Mouse (Mus musculus): ENCODE data around the gene Prdm12.

The Prdm12 gene

DNA sequence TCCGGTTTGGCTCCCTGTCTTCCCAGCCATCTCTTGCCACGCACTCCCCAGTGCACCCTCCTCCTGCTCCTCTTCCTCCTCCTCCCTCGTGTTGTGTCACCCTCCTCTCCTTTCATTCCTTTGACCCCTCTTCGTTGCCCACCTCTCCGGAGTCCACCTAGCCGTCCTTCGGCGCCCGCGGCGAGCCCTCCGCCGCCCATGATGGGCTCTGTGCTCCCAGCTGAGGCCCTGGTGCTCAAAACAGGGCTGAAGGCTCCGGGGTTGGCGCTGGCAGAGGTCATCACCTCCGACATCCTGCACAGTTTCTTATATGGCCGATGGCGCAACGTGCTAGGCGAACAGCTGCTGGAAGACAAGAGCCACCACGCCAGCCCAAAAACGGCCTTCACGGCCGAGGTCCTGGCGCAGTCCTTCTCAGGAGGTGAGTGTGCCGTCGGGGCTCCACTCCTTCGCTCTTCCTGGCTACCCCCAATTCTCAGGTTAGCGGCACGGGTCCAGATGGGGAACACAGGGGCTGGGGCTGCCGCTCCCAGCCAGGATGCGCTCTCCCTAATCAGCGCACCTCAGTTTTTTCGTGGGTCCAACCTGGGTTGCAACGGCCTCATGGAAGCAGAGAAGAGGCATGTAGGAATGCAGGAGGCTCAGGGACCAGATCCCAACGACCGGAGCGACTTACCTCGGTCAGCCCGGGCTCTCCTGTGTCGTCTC is at the start of gene Prdm12:
Gene Prdm12 (plus strand): TSS at position 137 of the 708 bp plus-strand sequence.
- no peak for DNase-seq (ENCODE audit: low read depth, low spot score)

DNA sequence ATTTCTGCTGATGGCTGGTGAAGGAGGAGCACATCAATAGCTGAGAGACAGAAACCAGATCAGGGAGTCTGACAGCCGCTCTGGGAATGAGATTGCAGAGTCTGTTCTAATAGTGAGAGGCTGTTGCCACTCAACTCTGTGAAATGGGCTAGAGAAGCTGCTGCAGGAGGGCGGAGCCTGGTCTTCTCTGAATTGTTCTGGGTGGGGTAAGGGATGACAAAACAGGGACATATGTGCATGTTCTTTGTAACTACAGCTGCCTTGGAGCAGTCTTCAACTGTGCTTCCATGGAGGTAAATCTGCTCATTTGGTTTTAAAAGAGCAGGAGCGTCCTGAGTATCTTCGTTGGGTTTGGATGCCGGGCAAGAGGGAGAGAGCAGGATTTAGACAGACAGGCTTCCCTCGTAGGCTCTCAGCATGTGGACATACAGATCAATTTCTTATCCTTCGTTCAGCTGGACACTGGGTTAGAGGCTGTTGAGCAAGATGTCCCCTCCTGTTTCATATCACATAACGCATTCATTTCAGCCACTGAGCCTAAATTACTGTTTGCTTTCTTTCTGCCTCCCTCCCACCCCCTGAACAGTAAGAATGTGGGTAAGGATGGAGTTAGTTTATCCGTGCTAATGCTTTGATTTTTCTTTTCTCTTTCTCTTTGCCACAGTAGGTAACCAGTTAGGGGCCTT is 47.9 kb upstream of the Prdm12 start:
- no peak for DNase-seq (ENCODE audit: low read depth, low spot score)

DNA sequence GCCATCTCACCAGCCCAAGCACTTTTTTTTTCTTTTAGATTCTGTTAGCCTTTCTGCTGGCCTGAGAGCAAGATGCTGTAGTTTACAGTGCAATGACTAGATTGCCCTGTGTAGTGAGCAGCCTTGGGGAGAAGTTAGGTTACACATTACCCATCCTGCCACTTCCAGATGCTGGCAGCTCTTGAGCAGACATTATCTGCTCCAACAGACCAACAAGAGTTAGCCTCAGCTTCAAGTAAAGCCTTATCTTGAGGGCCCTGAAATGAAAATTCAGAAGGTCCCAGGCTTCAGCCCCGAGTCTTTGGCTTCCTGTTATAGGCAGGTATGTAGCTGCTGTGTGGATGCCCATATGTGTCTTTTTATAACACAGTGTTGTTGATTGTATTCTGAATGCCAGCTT is 32.3 kb upstream of the Prdm12 start:
- no peak for DNase-seq (ENCODE audit: low read depth, low spot score)

DNA sequence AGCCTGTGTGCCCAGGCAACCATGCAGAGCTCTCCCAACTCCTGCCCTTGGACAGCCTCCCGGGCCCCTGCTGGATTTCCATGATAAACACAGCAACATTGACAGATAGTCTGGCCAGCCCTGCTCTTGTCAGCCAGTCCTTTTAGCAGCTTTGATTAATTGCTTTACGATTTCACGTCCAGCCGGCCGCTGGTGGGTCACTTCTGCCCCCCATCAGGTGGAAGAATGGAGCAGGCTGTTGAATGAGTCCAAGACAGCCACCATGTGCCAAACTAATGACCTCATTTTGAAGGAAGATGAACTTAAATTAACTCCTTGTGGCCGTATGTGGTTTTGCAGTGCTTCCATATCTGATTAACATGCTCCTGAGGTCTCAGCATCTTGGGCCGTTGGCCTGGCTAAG is 30.0 kb upstream of the Prdm12 start:
- peak; percentile 13 for DNase-seq (ENCODE audit: low read depth, low spot score)

DNA sequence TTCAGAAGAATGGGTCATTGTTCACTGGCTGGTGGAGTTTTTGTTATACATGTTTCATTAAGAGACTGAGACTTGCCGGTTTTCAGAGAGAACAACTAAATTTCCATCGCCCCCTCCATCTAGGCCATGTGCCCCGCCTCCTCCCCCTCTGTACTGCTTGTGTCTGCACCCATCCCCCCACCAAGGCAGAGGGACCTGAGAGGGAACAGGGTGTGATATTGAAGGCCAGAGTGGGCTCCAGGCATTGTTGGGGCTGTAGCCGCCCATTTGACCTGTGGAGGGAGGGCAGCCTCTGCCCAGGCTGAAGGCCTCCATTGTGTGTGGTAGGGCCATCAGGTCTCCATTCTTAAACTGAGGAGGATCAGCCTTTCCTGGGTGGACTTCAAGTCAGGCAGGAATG is 28.9 kb upstream of the Prdm12 start:
- no peak for DNase-seq (ENCODE audit: low read depth, low spot score)

DNA sequence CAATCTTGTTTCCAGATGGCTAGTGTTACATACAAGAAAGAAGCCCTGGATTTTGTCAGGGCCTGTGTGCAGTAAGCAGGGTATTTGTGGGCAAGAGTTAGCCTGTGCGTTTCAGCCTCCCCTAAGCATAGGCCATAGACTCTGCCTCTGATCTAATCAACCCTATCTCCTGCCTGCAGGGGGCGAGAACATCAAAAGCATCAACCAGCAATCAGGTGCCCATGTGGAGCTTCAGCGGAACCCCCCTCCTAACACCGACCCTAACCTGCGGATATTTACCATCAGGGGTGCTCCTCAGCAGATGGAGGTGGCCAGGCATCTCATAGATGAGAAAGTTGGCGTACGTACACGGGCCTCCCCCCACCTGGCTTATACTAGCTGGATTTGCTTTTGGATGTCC is 28.4 kb upstream of the Prdm12 start:
- peak; percentile 51 for DNase-seq (ENCODE audit: low read depth, low spot score)

DNA sequence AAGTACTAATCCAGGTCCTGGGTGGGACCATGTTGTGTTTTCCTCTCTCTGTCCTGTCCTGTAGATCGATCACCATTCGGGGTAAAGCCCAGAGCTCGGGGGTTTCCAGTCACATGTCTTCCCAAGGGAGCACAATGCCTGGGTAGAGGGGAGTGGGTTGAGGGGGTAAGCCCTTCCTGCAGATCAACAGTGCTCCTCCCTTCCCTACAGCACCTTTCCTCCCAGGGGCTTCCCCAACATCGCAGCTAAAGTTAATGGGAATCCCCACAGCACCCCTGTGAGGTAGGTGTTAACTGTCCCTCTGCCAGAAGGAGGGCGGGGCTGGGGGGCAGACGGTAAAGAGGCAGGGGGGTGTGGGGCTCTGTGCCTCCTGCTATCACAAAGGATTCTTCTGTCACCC is 27.2 kb upstream of the Prdm12 start:
- peak; percentile 64 for DNase-seq (ENCODE audit: low read depth, low spot score)

DNA sequence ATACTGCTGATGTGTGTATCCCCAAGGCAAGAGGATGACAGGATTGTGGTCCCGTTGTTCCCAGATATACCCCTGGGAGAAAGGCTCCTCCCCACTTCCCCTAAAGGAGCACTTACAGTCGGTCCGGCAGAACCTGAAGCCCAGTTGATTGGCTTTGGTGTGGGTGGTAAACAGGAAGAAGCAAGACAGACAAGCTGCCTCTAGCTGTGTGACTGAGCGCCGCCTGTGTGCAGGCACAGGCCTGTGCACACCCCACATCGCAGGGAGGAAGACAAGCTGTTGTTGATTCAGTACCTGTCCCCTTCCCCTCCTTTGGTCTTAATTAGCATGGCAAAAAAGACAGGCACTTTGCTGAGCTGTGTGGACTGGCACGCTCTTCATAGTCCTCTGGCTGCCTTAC is 26.1 kb upstream of the Prdm12 start:
- peak; percentile 56 for DNase-seq (ENCODE audit: low read depth, low spot score)

DNA sequence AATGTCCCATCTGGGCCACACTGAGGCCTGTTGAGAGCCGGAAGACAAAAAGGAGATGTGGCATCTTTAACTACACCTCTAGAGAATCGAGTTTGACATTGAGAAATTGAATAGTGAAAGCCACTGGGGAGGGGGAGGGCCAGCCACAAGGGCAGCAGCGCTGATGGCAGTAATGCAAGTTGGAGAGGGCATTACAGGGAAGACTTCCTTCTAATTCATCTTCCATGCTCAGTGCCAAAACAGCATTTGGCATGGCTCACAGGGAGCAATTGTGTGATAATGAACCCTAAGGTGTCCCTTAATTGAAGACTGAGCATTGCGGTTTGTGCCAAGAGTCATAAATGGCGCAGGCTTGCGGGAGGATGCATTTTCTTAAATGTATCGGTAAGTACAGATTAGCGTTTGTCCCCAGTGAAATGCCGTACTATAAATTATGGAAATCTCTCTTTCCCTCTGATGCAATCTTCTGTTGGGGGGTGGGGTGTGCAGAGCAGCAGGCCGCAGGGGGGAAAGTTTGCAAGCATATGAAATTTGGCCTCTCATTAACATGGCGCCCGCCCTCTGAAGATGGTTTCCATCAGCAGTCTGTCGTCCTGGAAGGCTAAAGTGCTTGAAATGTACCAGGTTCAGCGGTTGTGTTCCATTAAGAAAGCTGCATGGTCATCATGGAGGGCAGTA is 21.2 kb upstream of the Prdm12 start:
- no peak for DNase-seq (ENCODE audit: low read depth, low spot score)

DNA sequence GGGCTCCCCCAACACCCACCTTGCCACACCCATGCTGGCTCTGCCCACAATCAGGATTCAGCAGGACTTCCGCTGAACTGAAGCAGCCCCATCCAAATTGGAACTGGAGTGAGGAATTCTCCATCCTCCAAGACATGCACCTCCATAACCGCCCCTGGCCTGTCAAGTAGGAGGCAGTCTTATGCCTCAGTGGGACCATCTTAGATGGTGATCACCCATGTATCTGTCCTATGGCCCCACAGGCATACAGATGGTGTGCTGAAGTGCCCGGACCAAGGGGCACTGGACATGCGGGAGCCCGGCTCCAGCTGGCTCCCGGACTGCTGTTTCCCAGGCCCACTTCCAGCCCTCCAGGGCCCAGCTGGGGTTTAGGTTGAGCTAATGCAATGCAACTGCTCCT is 20.6 kb upstream of the Prdm12 start:
- DNase-seq (ENCODE audit: low read depth, low spot score): no peak

DNA sequence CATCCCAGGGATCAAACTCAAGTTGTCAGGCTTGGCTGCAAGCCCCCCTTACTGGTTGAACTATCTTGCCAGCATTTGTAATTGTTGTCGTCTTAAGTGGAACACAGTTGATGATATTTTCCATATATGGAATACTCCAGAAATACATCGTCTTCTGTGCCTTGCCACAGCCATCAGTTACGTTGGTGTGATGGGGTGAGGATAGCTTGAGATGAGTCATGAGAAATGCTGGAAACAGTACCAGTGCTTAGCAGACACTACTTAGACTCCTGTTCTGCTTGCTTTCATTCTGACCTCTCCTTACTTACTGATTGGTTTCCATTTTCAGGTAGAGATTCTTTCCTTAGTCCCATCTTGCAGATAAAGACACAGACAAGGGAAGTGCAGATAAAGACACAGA is 6.3 kb upstream of the Prdm12 start:
- no peak for DNase-seq (ENCODE audit: low read depth, low spot score)

DNA sequence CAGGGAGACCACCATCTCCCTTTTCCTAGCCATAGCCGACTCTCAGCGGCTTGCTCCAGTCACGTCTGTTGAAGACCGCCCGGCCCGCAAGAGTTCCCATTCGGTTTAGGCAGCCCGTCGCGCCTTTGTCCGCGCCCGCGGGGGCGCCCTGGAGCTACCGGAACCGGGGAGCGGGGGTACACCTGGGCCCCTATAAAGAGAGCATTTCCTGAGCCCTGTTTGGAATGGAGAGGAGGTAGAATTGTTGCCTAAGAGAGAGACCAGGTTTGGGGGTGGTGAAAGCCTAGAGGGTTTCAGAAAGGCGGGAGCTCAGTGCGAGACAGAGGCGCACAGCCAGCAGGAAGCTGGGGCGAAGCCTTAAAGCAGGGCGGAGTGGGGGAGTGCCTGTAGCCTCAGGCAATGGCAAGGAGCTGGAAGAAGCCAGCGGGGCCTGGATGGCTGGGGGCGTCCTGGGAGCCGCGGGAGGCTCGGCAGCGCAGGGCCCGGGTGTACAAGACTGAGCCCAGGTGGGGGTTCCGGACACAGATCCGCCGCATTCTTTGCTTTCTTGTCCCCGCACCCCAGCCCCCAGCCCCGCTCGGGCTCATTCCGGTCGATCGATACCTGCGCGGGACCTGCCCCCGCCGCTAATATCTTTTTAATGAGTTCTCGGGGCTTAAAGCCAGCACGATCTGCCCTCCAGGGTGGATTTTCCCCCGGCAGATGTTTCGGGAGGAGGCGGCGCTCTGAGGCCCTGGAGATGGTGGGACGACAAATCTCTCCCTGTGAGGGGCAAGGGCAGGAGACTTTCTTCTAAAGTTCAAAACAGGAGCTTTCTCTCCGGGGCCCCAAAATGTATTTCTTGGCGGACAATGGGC is 4.3 kb upstream of the Prdm12 start:
- DNase-seq (ENCODE audit: low read depth, low spot score): no peak

DNA sequence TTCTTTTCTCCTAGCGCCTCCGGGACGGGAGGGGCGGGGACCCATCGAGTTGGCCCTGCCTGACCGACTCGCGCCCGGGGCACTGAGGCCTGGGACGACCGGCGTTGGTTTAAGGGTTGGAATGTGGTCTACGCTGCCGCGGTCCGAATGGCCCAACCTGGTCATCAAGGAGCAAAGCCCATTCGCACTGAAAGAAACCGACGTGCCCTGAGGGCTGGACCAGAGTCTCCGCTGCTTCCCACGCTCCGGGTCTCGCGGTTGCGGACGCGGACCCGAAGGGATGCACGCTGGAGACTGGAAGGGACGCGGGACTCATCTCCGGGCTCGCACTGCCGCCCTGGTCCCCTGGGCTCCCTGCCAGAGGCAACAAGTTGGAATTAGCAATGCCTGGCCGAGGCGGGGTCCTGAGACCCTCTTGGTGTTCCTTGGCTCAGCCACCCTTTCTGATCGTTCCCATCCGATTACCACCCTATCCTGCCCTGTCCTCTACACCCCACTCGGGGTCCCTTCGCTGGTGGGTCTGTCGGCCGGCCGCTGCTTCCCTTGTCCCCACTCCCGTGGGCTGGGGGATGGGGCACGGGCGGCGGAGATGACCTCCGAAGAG is 3.6 kb upstream of the Prdm12 start:
- no peak for DNase-seq (ENCODE audit: low read depth, low spot score)

DNA sequence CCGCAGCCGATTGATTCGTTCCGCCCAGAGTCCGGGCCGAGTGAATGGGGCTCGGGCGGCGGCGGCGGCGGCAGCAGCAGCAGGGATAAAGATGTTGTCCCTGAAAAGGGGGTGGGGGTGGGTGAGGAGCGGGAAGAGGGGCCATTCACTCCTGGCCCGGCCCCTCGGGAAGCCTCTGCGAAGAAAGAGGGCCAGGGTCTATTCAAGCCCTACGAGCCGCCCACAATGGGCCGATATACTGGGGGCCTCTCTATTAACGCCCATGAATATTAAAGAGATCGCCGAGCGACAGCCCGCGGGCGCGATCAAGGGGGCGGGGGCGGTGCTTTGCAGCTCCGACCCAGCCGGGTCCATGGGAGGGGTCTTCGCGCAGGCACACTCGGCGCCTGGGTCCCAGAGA is 3.1 kb upstream of the Prdm12 start:
- no peak for DNase-seq (ENCODE audit: low read depth, low spot score)

DNA sequence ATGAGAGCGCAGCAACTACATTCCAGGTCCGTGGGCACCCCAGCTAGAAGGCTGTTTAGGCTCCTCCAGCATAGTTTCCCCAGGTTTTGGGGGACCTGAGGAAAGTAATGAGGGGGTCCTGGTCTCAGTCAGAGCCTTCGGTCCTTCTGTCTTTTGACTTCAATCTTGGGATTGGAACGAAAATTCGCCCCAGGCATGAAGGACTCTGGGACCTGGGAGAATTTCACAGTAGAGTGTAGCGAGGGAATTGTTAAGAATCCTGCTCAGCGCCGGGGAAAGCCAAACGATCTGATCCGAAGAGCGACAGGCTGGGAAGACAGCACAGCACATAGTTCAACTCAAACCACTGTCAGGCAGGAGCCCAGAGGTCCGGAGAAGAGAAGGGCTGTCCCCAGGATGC is 2.5 kb upstream of the Prdm12 start:
- no peak for DNase-seq (ENCODE audit: low read depth, low spot score)

DNA sequence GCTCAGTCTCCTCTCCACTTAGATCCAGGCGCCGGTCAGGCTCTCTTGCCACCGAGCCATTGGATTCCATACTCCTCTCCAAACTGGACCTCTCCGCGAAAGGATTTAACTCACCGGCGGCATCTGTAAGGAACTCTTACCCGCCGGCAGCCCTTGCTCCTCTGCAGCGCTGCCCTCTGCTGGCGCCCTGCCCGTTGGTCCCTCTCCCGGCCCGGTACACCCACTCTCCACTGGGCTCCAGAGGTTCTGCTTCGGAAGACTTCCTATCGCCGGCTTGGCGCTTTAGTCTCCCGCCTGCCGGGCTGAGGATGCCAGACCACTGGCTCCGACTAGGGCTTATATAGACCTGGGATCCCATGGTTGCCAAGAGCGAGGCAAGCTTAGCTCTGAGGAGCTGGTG is 2.0 kb upstream of the Prdm12 start:
- peak; percentile 63 for DNase-seq (ENCODE audit: low read depth, low spot score)

DNA sequence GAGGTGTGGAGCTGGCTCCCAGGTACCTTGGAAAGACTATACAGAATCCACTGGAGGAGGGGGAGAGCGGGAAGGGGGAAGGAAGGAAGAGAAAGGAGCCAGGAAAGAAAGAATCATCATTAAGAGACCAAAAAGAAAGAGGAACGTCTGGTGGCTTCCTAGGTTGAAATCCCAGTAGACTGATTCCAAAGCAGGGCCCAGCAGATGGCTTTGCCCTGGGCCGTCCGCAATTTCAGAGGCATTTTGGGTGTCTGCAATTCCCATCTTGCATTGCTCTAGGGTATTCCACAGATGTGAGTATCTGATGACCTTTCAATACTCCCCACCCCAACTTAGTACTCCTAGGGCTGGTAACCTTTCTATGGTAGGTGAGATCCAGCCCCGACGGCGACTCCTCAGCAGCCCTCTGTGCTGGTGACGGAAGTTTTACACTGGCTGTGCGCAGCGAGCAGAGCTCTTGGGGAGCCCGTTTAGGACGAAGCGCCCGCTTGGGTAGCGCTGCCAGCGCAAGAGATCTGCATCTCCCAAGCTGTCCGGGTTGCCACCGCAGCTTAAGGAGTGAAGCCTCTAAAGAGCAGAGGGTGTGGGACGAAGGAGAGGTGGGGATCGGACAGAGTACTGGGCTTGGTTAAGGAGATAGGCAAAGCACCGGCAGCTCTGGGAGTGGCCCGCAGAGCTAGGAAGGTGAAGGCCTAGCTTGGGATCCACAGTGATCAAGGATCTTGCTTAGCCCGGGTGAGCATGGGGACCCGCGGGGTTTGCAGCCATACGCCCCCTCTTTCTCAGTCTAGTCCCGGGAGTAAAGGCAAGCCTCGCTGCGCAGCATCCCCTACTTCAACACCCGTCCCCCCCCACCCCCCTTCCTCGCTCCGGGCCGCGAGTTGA is 1.0 kb upstream of the Prdm12 start:
- no peak for DNase-seq (ENCODE audit: low read depth, low spot score)

DNA sequence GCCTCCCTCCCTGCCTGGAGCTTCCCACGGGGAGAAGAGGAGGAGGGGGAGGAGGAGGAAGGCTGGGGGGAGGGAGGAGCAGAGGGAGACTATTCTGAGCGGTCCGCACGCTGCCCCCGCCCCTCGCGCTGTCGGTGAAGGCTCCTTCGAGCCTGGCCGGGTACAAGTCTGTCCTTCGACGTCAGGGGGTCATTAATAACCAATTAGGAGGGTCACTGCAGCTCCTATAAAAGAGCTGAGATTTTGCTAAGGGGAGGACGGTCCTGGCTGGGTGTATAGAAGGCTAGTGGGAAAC is 424 bp upstream of the Prdm12 start:
- no peak for DNase-seq (ENCODE audit: low read depth, low spot score)

DNA sequence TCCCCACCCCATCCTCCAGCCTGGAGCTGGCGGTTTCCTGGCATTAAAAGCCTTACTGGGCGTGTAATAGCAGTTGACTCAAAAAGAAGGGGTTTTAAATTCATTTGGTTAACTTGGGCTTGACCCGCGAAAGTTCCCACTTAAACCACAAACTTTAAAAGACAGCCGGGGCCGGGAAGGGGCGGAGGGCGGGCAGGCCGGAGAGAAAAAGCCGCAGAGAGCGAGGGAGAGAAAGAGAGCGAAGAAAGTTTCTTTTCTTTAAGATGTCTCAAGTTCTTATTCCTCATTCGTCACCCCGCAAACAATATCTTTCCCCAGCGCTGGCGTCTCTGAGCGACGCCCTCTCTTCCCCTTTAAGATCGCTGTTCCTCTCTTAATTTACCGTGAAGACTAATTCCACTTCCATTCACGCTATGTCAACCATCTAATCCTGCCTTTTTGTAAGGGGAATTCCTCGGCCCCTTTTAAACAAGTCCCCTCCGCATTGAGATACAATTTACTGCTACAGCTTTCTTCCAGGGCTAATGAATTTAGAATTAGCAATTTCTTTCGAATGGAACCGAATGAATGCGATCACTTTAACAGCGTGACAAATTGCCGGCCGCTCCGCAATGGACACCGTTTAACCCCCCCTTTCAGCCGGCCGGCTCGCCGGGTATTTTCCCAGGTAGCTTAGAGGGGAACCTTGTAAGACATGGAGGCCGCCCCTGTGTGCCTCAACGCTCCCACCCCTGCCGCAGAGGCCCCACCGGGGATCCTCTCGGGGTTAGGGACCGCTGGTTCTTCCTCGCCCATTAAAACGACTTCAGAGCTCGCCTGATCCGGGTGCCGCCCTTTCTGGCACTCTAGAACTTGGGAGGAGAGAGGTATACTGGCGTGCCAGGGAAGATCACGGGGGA is 1.0 kb downstream of the Prdm12 start:
- no peak for DNase-seq (ENCODE audit: low read depth, low spot score)

DNA sequence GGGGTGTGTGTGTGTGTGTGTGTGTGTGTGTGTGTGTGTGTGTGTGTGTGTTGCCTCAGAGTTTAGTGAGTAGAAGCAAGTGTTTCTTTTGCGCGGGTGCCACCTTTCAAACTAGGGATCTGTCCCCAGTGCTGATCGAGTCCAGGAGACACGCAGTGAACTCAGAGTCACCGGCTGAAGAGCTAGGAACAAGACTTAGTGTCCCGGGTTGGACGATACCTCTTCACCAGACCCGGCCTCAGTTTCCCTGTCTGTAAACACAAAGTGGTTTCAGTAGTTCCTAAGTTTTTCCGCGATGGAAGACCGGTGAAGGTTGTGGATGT is 1.6 kb downstream of the Prdm12 start:
- DNase-seq (ENCODE audit: low read depth, low spot score): no peak

Measured in CD4-positive, CD25-positive, alpha-beta regulatory T cell, adult 2 months (primary cell).